Mouse (Mus musculus): ENCODE results near the gene Slc24a4.

DNA sequence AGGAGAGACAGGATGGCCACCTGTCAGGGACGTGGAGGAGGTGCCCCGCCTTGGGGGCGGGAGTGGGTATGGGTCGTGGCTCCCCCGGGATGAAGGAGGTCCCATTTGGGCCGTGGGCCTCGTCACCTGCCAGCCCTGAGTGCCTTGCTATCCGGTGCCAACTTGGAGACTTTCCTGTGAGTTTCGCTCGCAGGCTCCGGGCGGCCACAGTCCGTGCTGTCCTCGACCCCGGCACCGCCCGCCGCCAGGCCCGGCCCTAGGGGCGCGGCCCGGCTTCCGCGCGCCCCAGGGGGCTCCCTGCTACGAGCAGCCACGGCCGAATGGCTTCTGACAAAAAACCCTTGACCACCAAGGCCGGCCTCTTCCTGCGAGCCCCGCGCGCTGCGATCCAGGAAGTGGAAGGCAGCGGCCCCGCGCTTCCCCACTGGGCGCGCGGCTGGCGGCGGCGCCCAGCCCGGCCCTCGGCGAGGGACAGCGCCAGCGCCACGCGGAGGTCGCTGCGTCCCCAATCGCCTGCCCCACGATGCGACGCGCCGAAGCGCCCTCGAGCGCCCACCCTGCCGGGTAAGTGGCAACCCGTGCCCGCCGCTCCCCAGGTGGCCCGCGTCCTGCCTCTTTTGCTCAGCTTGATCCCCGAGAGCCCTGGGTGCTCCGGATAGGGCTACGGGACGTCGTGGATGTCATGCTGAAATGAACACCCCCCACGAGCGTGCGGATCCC, 154.4 kb downstream of the Slc24a4 start, which contains the start of gene Rin3:
- TF ChIP-seq CTCF (IDR thresholded peaks at IDR 0.05; ENCODE audit: low read depth, low read length) (no peak), POLR2A (IDR thresholded peaks at IDR 0.05; ENCODE audit: insufficient read depth, low read length) (no peak), EP300 (IDR thresholded peaks at IDR 0.05; ENCODE audit: insufficient read depth, low read depth, low read length) (no peak)
